Mouse (Mus musculus): ENCODE results near the gene Ptpn22.

GRCm38 (mm10) chr3:103948666-103949065 lies 89.1 kb downstream of the Ptpn22 start:
- TF ChIP-seq CTCF (IDR thresholded peaks at IDR 0.05) (no peak), POLR2A (IDR thresholded peaks at IDR 0.05; ENCODE audit: insufficient read depth, low read depth, low read length) (no peak), EP300 (IDR thresholded peaks at IDR 0.05; ENCODE audit: insufficient read depth, low read depth, low read length) (no peak)
